Mouse (Mus musculus): ENCODE measurements around the gene Kctd10. TPM values are rescaled to one million over a fixed set of nuclear protein-coding genes. Genes with fewer than 3 reads are reported as not detected.
A peak's percentile ranks its signal among the peaks of the same experiment; 100 is the strongest.

Kctd10 gene
- polyA plus RNA-seq (2014; fragmentation: Nextera tagmentation; extraction: Ambion mirVana), result 50.7 and 86.2 TPM in 2 replicates

DNA sequence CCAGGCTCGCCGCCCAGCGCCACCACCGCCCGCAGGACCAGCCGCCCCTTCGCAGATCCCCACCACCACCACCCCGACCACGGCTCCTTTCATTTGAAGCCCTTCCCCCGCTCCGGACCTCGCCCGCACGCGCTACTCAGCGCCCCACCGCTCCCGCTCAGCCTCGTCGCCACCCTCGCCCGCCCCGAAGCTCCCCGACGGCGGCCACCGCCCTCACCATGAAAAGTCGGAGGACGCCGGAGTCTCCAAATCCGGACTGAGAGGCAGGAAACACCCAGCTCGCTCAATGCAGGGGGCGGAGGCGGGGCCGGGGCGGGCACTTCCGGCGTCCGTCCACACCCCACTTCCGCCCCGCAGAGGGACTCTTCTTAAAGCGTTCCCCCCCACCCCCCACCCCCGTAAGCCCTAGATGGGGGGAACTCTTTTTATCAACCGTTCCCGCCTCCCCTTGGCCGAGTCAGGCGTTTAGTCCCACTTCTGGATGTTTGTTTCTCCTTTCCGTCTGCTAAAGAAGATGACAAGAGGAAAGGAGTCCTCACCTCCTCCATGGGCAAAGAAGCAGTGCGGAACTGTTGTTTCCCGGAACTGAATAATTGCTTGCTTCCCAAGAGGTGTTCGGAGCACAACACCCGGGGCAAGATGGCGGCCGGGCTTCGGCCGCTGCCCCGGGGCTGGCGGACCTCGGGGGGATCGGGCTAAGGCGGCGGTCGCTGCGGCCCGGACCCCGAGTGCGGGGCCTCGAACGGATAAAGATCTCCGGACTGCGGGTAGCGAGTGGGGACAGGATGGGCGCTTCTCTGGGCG is at the start of gene Kctd10, which contains the start of gene Ube3b:
Kctd10 (minus strand) TSS at position 300 of the 804 bp plus-strand sequence.
Ube3b (plus strand) TSS at position 399 of the 804 bp plus-strand sequence.
- under 1% methylated on average over 64 of the region's 74 CpGs for WGBS
- peak within 1 kb of the TSS; percentile 96 for H3K9ac ChIP-seq (ENCODE audit: low read depth, low read length)
- peak within 1 kb of the TSS; percentile 72 for H3K27ac ChIP-seq (ENCODE audit: low read depth, low read length)
- no peaks in the 10 kb centered on the region for H3K27me3 ChIP-seq (ENCODE audit: control insufficient read depth, insufficient read depth, low read length)
- ATAC-seq (ENCODE audit: low FRiP score, low TSS enrichment), result peak; percentile 94
- H3K4me3 ChIP-seq (ENCODE audit: low read length), result peak within 1 kb of the TSS; percentile 95
- peaks cover 29% of the 10 kb centered on the region for H3K4me1 ChIP-seq (ENCODE audit: control insufficient read depth, insufficient read depth, low read length)
- peaks cover 11% of the 10 kb centered on the region for H3K36me3 ChIP-seq (ENCODE audit: control insufficient read depth, insufficient read depth, low read length)
- peak within 1 kb of the TSS; percentile 80 for H3K4me2 ChIP-seq (replicated peaks; ENCODE audit: low read depth, low read length)
- no peaks in the 10 kb centered on the region for H3K9me3 ChIP-seq (ENCODE audit: control insufficient read depth, low read length)

DNA sequence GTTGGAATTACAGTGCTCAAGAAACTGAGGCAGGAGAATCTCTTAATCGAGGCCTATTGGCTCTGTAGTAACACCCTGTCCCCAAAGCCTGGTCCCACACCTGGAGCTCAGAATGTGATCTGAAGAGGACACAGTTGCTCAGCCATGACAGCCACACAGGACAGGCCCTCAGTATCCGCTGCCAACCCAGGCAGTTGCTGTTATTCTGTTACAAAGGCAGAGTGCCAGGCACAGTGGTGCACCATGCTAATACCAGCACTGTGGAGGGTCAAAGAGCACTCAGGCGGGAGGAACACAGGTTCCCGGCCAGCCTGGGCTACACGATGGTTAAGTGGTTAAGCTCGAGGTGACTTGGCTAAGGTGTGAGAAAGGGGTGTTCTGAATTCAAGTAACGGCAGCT is 49.5 kb upstream of the Kctd10 start:
- no peak for ATAC-seq (ENCODE audit: low FRiP score, low TSS enrichment)
- H3K9ac ChIP-seq (ENCODE audit: low read depth, low read length), result no peak overlapping the region
- H3K36me3 ChIP-seq (ENCODE audit: control insufficient read depth, insufficient read depth, low read length), result peaks cover 3% of the 10 kb centered on the region; the same call in 1 of the 2 replicates
- no peak overlapping the region for H3K4me3 ChIP-seq (ENCODE audit: low read length)
- no peaks in the 10 kb centered on the region for H3K27me3 ChIP-seq (ENCODE audit: control insufficient read depth, insufficient read depth, low read length)
- no peak overlapping the region for H3K4me2 ChIP-seq (replicated peaks; ENCODE audit: low read depth, low read length)
- 82% methylated on average over 7 of the region's 7 CpGs for WGBS
- no peaks in the 10 kb centered on the region for H3K9me3 ChIP-seq (ENCODE audit: control insufficient read depth, low read length)
- H3K4me1 ChIP-seq (ENCODE audit: control insufficient read depth, insufficient read depth, low read length), result no peaks in the 10 kb centered on the region; the same call in 1 of the 2 replicates
- no peak overlapping the region for H3K27ac ChIP-seq (ENCODE audit: low read depth, low read length)

- no peaks in the 10 kb centered on the region for H3K36me3 ChIP-seq (ENCODE audit: control insufficient read depth, insufficient read depth, low read length)
- no peaks in the 10 kb centered on the region for H3K27me3 ChIP-seq (ENCODE audit: control insufficient read depth, insufficient read depth, low read length)
- no peaks in the 10 kb centered on the region for H3K9me3 ChIP-seq (ENCODE audit: control insufficient read depth, low read length)
- no peaks in the 10 kb centered on the region; the same call in 1 of the 2 replicates for H3K4me1 ChIP-seq (ENCODE audit: control insufficient read depth, insufficient read depth, low read length)
- no peak overlapping the region for H3K4me3 ChIP-seq (ENCODE audit: low read length)
- H3K4me2 ChIP-seq (replicated peaks; ENCODE audit: low read depth, low read length), result no peak overlapping the region
- H3K27ac ChIP-seq (ENCODE audit: low read depth, low read length), result no peak overlapping the region
- ATAC-seq (ENCODE audit: low FRiP score, low TSS enrichment), result no peak
- no peak overlapping the region for H3K9ac ChIP-seq (ENCODE audit: low read depth, low read length)
- 25% methylated on average over 18 of the region's 18 CpGs for WGBS
Measured at GRCm38 (mm10) chr5:114428621-114429020, 48.3 kb upstream of the Kctd10 start.

DNA sequence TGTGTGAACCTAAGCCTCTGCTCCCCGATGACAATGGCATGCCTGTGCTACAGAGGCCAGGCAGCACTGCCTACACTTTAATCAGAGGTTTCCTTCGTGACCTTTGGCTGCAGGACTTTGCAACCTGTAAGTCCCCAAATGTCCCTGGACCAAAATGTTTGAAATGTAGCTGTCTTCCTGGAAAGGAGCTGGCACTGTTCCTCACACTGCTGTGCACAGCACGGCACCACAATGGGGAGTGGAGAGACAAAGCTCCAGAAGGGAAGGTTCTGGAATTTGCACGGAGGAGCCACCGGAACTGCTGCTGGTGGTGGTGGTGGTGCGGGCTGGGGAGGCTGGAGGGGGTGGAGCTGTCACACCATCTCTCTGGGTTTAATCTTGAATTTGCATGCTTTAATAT is 46.4 kb upstream of the Kctd10 start:
- ATAC-seq (ENCODE audit: low FRiP score, low TSS enrichment), result no peak

DNA sequence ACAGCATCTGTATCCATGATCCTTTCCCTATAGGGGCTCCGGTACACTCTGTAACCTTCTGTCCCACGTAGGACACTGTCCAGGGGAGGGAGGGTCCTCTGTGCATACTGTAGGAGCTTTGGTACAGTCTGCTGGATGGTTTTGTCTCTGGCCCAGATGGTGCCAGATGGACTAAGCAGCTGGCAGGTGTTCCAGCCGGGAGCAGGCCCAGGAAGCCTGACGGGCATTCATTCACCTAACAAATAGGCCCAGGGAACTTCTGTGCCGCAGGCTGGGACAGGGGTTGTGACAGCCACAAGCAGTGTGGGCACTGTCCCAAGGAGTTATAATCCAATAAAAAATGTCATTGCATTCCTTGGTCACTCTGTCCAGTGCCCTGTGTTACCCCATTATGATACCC is 43.7 kb upstream of the Kctd10 start:
- Histone ChIP-seq H3K9me3 (ENCODE audit: control insufficient read depth, low read length) (no peaks in the 10 kb centered on the region), H3K27me3 (ENCODE audit: control insufficient read depth, insufficient read depth, low read length) (no peaks in the 10 kb centered on the region), H3K4me2 (replicated peaks; ENCODE audit: low read depth, low read length) (no peak overlapping the region), H3K9ac (ENCODE audit: low read depth, low read length) (no peak overlapping the region), H3K4me1 (ENCODE audit: control insufficient read depth, insufficient read depth, low read length) (peaks cover 7% of the 10 kb centered on the region), H3K36me3 (ENCODE audit: control insufficient read depth, insufficient read depth, low read length) (peaks cover 21% of the 10 kb centered on the region), H3K27ac (ENCODE audit: low read depth, low read length) (no peak overlapping the region), H3K4me3 (ENCODE audit: low read length) (no peak overlapping the region)
- ATAC-seq (ENCODE audit: low FRiP score, low TSS enrichment), result no peak
- 86% methylated on average over 5 of the region's 5 CpGs for WGBS

More for the DNA sequence above, 46.4 kb upstream of the Kctd10 start:
- H3K4me3 ChIP-seq (ENCODE audit: low read length), result no peak overlapping the region
- H3K4me2 ChIP-seq (replicated peaks; ENCODE audit: low read depth, low read length), result no peak overlapping the region
- H3K27ac ChIP-seq (ENCODE audit: low read depth, low read length), result no peak overlapping the region
- no peak overlapping the region for H3K9ac ChIP-seq (ENCODE audit: low read depth, low read length)
- H3K9me3 ChIP-seq (ENCODE audit: control insufficient read depth, low read length), result no peaks in the 10 kb centered on the region
- 80% methylated on average over 6 of the region's 6 CpGs for WGBS
- H3K27me3 ChIP-seq (ENCODE audit: control insufficient read depth, insufficient read depth, low read length), result no peaks in the 10 kb centered on the region
- H3K4me1 ChIP-seq (ENCODE audit: control insufficient read depth, insufficient read depth, low read length), result peaks cover 7% of the 10 kb centered on the region
- no peaks in the 10 kb centered on the region for H3K36me3 ChIP-seq (ENCODE audit: control insufficient read depth, insufficient read depth, low read length)

- H3K27me3 ChIP-seq (ENCODE audit: control insufficient read depth, insufficient read depth, low read length), result no peaks in the 10 kb centered on the region
- WGBS, result 45% methylated on average over 5 of the region's 5 CpGs
- H3K4me2 ChIP-seq (replicated peaks; ENCODE audit: low read depth, low read length), result no peak overlapping the region
- no peak for ATAC-seq (ENCODE audit: low FRiP score, low TSS enrichment)
- no peaks in the 10 kb centered on the region for H3K9me3 ChIP-seq (ENCODE audit: control insufficient read depth, low read length)
- no peak overlapping the region for H3K9ac ChIP-seq (ENCODE audit: low read depth, low read length)
- no peak overlapping the region for H3K27ac ChIP-seq (ENCODE audit: low read depth, low read length)
- H3K36me3 ChIP-seq (ENCODE audit: control insufficient read depth, insufficient read depth, low read length), result peaks cover 32% of the 10 kb centered on the region
- H3K4me3 ChIP-seq (ENCODE audit: low read length), result no peak overlapping the region
- H3K4me1 ChIP-seq (ENCODE audit: control insufficient read depth, insufficient read depth, low read length), result peaks cover 7% of the 10 kb centered on the region
Measured at GRCm38 (mm10) chr5:114422591-114422990, 42.3 kb upstream of the Kctd10 start.

DNA sequence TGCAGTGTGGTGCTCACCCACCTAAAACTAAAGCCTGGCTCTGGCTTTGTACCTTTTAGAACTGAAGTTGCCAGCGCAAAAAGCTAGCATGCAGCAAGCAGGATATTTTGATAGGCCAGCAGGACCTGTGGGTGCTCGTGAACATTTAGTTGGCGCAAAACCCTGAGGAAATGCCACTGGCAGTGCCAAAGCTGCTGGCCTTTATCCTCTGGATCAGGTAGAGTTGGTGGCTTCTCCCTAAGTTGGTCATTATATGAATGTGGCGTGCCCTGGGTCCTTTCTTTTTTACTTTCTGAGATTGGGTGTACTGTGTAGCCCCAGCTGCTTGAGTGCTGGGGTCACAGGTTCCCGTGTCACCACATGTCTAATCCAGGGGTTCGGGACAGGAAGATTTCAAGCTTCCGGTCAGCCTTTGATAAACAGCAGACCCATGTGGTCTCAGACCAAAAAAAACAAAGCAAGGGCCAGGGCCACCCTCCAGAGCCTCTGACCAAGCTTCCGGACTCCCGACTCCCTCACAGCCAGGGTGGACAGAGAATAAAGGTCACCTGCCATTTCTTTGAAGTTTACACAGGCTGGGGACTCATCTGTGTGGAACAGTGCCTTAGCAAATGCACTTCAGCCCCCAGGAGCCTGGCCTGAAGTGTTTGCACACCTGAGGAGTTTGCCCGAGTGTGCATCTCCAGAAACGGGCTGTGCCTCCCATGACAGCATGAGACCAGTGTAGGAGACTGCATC is 41.4 kb upstream of the Kctd10 start:
- Histone ChIP-seq H3K36me3 (ENCODE audit: control insufficient read depth, insufficient read depth, low read length) (peaks cover 41% of the 10 kb centered on the region), H3K4me1 (ENCODE audit: control insufficient read depth, insufficient read depth, low read length) (peaks cover 7% of the 10 kb centered on the region), H3K4me3 (ENCODE audit: low read length) (no peak overlapping the region), H3K9me3 (ENCODE audit: control insufficient read depth, low read length) (no peaks in the 10 kb centered on the region), H3K27ac (ENCODE audit: low read depth, low read length) (no peak overlapping the region), H3K27me3 (ENCODE audit: control insufficient read depth, insufficient read depth, low read length) (no peaks in the 10 kb centered on the region), H3K9ac (ENCODE audit: low read depth, low read length) (no peak overlapping the region), H3K4me2 (replicated peaks; ENCODE audit: low read depth, low read length) (no peak overlapping the region)
- no peak for ATAC-seq (ENCODE audit: low FRiP score, low TSS enrichment)
- 51% methylated on average over 11 of the region's 11 CpGs for WGBS

DNA sequence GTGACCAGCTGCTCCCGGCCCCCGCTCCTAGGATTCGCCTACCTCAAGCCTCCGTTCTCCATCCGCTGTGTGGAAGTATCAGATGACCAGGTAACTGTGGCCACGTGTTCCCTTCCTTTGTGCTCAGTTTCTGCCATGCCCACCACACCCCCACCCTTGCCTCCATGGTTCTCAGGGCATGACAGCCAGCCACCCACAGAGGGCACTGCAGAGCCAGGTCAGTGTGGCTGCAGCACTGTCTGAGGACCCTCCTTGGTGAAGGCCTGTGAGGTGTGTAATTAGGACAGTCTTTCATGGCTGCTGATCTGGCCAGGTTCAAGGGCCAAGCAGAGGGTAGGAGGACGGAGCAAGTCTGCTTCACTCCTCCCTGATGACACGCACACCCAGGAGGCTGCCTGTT is 38.2 kb upstream of the Kctd10 start:
- no peaks in the 10 kb centered on the region for H3K27me3 ChIP-seq (ENCODE audit: control insufficient read depth, insufficient read depth, low read length)
- no peak for ATAC-seq (ENCODE audit: low FRiP score, low TSS enrichment)
- no peak overlapping the region for H3K4me3 ChIP-seq (ENCODE audit: low read length)
- H3K9me3 ChIP-seq (ENCODE audit: control insufficient read depth, low read length), result no peaks in the 10 kb centered on the region
- H3K9ac ChIP-seq (ENCODE audit: low read depth, low read length), result no peak overlapping the region
- H3K4me2 ChIP-seq (replicated peaks; ENCODE audit: low read depth, low read length), result no peak overlapping the region
- H3K27ac ChIP-seq (ENCODE audit: low read depth, low read length), result no peak overlapping the region
- 83% methylated on average over 8 of the region's 8 CpGs for WGBS
- H3K36me3 ChIP-seq (ENCODE audit: control insufficient read depth, insufficient read depth, low read length), result peaks cover 72% of the 10 kb centered on the region
- H3K4me1 ChIP-seq (ENCODE audit: control insufficient read depth, insufficient read depth, low read length), result peaks cover 7% of the 10 kb centered on the region

DNA sequence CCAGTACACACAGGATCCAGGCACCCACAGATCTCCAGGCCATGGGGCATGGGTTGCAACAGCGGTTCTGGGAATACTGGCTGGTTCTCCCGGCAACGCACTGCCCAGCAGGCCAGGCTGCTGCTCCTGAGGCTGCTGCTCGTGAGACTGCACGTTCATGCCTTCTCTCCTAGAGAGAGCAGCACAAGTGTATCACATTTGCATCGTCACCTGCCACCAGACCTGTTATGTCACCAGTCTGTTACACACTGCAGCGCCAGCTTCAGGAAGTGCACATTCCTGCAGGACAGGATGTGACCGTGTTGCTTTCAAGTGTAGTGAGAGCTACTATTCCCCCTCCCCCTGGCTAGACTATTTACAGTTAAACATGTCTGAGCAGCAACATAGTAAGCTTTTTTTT is 36.5 kb upstream of the Kctd10 start:
- H3K27me3 ChIP-seq (ENCODE audit: control insufficient read depth, insufficient read depth, low read length), result no peaks in the 10 kb centered on the region
- no peak overlapping the region for H3K4me2 ChIP-seq (replicated peaks; ENCODE audit: low read depth, low read length)
- H3K36me3 ChIP-seq (ENCODE audit: control insufficient read depth, insufficient read depth, low read length), result peaks cover 89% of the 10 kb centered on the region
- H3K4me1 ChIP-seq (ENCODE audit: control insufficient read depth, insufficient read depth, low read length), result peaks cover under 1% of the 10 kb centered on the region
- no peak overlapping the region for H3K27ac ChIP-seq (ENCODE audit: low read depth, low read length)
- WGBS, result 89% methylated on average over 8 of the region's 8 CpGs
- ATAC-seq (ENCODE audit: low FRiP score, low TSS enrichment), result no peak
- no peak overlapping the region for H3K9ac ChIP-seq (ENCODE audit: low read depth, low read length)
- H3K9me3 ChIP-seq (ENCODE audit: control insufficient read depth, low read length), result no peaks in the 10 kb centered on the region
- H3K4me3 ChIP-seq (ENCODE audit: low read length), result no peak overlapping the region
